Mouse (Mus musculus): Measurements from ENCODE around the gene Rexo2.

DNA sequence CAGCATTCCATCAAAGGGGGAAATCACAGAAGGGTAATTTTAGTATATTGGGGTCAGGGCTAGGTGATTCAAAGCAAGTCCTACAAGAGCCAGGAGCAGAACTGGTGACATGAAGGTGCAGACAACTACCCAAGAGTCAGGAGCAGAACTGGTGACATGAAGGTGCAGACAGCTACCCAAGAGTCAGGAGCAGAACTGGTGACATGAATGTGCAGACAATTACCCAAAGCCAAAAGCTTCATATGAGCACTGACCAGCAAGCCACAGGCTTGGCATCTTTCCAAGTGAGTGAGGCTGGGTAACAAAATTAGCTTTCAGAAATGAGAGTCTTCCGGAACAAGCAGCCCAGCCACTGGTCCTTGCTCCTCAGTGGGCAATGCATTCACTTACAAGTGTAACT, 34.9 kb upstream of the Rexo2 start:
- TF ChIP-seq CTCF (conservative IDR thresholded peaks at IDR 0.05; ENCODE audit: low read length) (no peak), NANOG (IDR thresholded peaks at IDR 0.05; ENCODE audit: borderline replicate concordance, low read length) (no peak)
